Mouse (Mus musculus) MEL (cell line): Measurements from ENCODE around the gene Insig1.

Experiments used
- CTCF ChIP-seq, 3 experiments: IDR thresholded peaks in 2 of 3; conservative IDR thresholded peaks in 1 of 3; 2 replicates each; pipeline ENCODE4 v1.5.1; 2011 to 2012; ENCODE audit warnings: low read length in 3 of 3, low read depth in 2 of 3, mild to moderate bottlenecking in 2 of 3, improper control_type of control experiment in 1 of 3, inconsistent platforms in 1 of 3, mixed read lengths in 1 of 3, moderate library complexity in 1 of 3; ENCODE audit not compliant: control insufficient read depth in 1 of 3, insufficient read depth in 1 of 3, poor library complexity in 1 of 3, severe bottlenecking in 1 of 3
- MAZ ChIP-seq: IDR thresholded peaks from 2 replicates; pipeline ENCODE4 v1.6.1; 2012; ENCODE audit warnings: low read depth, mild to moderate bottlenecking, inconsistent platforms, low read length, improper control_type of control experiment

- no peak for TF ChIP-seq CTCF (IDR thresholded peaks at IDR 0.05 in 2 of 3, conservative IDR thresholded peaks at IDR 0.05 in 1 of 3; ENCODE audit: control insufficient read depth in 1 of 3, insufficient read depth in 1 of 3, low read depth in 2 of 3, low read length in 3 of 3, poor library complexity in 1 of 3, severe bottlenecking in 1 of 3)
- TF ChIP-seq MAZ = no peak
Observed at GRCm38 (mm10) chr5:28070149-28070827, 875 bp upstream of the Insig1 start.
